Mouse (Mus musculus): ENCODE measurements around the gene Atp2c1. TPM values are rescaled to one million over a fixed set of nuclear protein-coding genes. Genes with fewer than 3 reads are reported as not detected.
A peak's percentile ranks its signal among the peaks of the same experiment; 100 is the strongest.

Gene Atp2c1
- polyA plus RNA-seq, 1 experiment: 20.5 TPM

GRCm38 (mm10) chr9:105387403-105387802, 139.7 kb downstream of the Atp2c1 start:
- no peak overlapping the region for H3ac ChIP-seq (ENCODE audit: control insufficient read depth, insufficient read length)
- no peaks in the 10 kb centered on the region for H3K79me2 ChIP-seq (ENCODE audit: control insufficient read depth, insufficient read depth)
- no peaks in the 10 kb centered on the region for H3K27me3 ChIP-seq (ENCODE audit: control insufficient read depth, insufficient read depth, insufficient read length)
- H3K4me3 ChIP-seq: no peak overlapping the region
- H3K4me2 ChIP-seq (ENCODE audit: low read depth): no peak overlapping the region
- no peaks in the 10 kb centered on the region for H3K36me3 ChIP-seq (ENCODE audit: control insufficient read depth, insufficient read depth)
- no peak for TF ChIP-seq E2F4 (IDR thresholded peaks at IDR 0.05; ENCODE audit: insufficient read depth)
- no peak for TF ChIP-seq MAX (IDR thresholded peaks at IDR 0.05; ENCODE audit: low read depth)
- no peak for TF ChIP-seq POLR2A (IDR thresholded peaks at IDR 0.05; ENCODE audit: insufficient read length, low read depth)
- no peak for TF ChIP-seq POLR2AphosphoS2 (IDR thresholded peaks at IDR 0.05; ENCODE audit: insufficient read length, low read depth)
- TF ChIP-seq REST (IDR thresholded peaks at IDR 0.05; ENCODE audit: insufficient read depth, insufficient read length): no peak
- no peak for TF ChIP-seq MYOD1 (IDR thresholded peaks at IDR 0.05; ENCODE audit: control insufficient read depth in 1 of 3, insufficient read length in 2 of 3, low read depth in 2 of 3)
- TF ChIP-seq MYOG (IDR thresholded peaks at IDR 0.05; ENCODE audit: control insufficient read depth in 1 of 3, insufficient read depth in 1 of 3, insufficient read length in 2 of 3, low read depth in 2 of 3): no peak
- no peak for TF ChIP-seq TCF3 (IDR thresholded peaks at IDR 0.05; ENCODE audit: insufficient read length, low read depth)
- TF ChIP-seq USF1 (IDR thresholded peaks at IDR 0.05; ENCODE audit: low read depth): no peak
- no peak for TF ChIP-seq SRF (IDR thresholded peaks at IDR 0.05; ENCODE audit: control insufficient read depth, insufficient read length, low read depth)
- TF ChIP-seq CEBPB (IDR thresholded peaks at IDR 0.05; ENCODE audit: insufficient read depth, poor library complexity, severe bottlenecking): no peak
- no peak for TF ChIP-seq TCF12 (IDR thresholded peaks at IDR 0.05; ENCODE audit: insufficient read depth, poor library complexity, severe bottlenecking)

DNA sequence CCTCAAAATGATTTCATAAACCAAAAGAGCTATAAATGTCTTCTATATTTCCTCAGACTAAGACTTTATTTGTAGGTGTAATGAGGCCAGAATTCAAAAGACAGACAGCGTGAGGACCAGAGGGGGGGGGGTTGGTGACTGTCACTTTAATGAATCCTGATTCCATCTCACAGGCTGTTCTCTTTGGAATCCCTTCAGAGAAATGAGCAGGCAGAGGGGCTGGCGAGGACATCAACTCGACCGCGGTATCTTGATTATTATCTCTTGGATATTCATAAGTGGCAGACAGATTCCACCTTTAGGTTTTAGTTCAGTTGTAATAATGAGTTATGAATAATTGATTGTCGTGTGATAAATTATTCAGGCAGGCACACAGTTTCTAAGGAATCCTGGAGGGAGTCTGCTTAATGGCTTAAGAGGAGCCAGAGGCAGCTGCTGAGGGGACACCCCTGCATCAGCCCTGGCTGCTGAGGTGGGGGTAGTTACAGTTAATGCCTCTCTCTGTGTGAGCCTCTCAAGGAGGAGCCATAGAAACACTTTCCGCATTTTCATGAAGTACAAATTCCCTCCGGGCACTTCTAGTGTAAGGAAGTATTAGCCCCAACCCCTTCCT, 147.5 kb downstream of the Atp2c1 start:
- TF ChIP-seq USF1 (IDR thresholded peaks at IDR 0.05; ENCODE audit: low read depth) (no peak), MAX (IDR thresholded peaks at IDR 0.05; ENCODE audit: low read depth) (no peak), TCF12 (IDR thresholded peaks at IDR 0.05; ENCODE audit: insufficient read depth, poor library complexity, severe bottlenecking) (no peak), MYOD1 (IDR thresholded peaks at IDR 0.05; ENCODE audit: control insufficient read depth in 1 of 3, insufficient read length in 2 of 3, low read depth in 2 of 3) (no peak), CEBPB (IDR thresholded peaks at IDR 0.05; ENCODE audit: insufficient read depth, poor library complexity, severe bottlenecking) (no peak), TCF3 (IDR thresholded peaks at IDR 0.05; ENCODE audit: insufficient read length, low read depth) (no peak), E2F4 (IDR thresholded peaks at IDR 0.05; ENCODE audit: insufficient read depth) (no peak), SRF (IDR thresholded peaks at IDR 0.05; ENCODE audit: control insufficient read depth, insufficient read length, low read depth) (no peak), MYOG (IDR thresholded peaks at IDR 0.05; ENCODE audit: control insufficient read depth in 1 of 3, insufficient read depth in 1 of 3, insufficient read length in 2 of 3, low read depth in 2 of 3) (no peak), POLR2AphosphoS2 (IDR thresholded peaks at IDR 0.05; ENCODE audit: insufficient read length, low read depth) (no peak), REST (IDR thresholded peaks at IDR 0.05; ENCODE audit: insufficient read depth, insufficient read length) (no peak), POLR2A (IDR thresholded peaks at IDR 0.05; ENCODE audit: insufficient read length, low read depth) (no peak)
- H3K4me3 ChIP-seq: no peak overlapping the region

DNA sequence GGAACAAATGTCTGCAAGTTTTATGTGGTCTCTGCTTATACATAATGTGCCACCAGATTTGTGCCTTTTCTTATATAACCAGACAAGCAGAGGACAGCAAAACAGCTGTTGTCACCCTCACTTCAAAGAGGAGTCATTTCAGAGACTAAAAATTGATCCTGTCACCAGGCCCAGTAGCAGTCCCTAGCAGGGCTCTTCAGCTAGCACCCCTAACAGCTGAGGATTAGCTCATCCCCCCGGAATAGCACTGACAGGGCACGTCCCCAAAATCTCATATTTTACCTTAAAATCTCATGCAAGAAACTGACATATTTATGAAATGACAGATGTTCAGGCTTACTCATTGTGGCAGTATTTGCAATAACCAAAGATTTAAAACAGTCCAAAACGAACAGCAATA, 149.5 kb downstream of the Atp2c1 start:
- H3K36me3 ChIP-seq (ENCODE audit: control insufficient read depth, insufficient read depth): no peaks in the 10 kb centered on the region
- no peak overlapping the region for H3ac ChIP-seq (ENCODE audit: control insufficient read depth, insufficient read length)
- no peak overlapping the region for H3K4me3 ChIP-seq
- H3K4me2 ChIP-seq (ENCODE audit: low read depth): no peak overlapping the region
- no peaks in the 10 kb centered on the region for H3K79me2 ChIP-seq (ENCODE audit: control insufficient read depth, insufficient read depth)
- TF ChIP-seq TCF3 (IDR thresholded peaks at IDR 0.05; ENCODE audit: insufficient read length, low read depth): no peak
- peak in 1 of 3 experiments; percentile 1 for TF ChIP-seq MYOG (IDR thresholded peaks at IDR 0.05; ENCODE audit: control insufficient read depth in 1 of 3, insufficient read depth in 1 of 3, insufficient read length in 2 of 3, low read depth in 2 of 3)
- no peaks in the 10 kb centered on the region for H3K27me3 ChIP-seq (ENCODE audit: control insufficient read depth, insufficient read depth, insufficient read length)

More for the DNA sequence above, 147.5 kb downstream of the Atp2c1 start:
- Histone ChIP-seq H3K36me3 (ENCODE audit: control insufficient read depth, insufficient read depth) (no peaks in the 10 kb centered on the region), H3K79me2 (ENCODE audit: control insufficient read depth, insufficient read depth) (no peaks in the 10 kb centered on the region), H3K27me3 (ENCODE audit: control insufficient read depth, insufficient read depth, insufficient read length) (no peaks in the 10 kb centered on the region), H3K4me2 (ENCODE audit: low read depth) (no peak overlapping the region), H3ac (ENCODE audit: control insufficient read depth, insufficient read length) (no peak overlapping the region)

DNA sequence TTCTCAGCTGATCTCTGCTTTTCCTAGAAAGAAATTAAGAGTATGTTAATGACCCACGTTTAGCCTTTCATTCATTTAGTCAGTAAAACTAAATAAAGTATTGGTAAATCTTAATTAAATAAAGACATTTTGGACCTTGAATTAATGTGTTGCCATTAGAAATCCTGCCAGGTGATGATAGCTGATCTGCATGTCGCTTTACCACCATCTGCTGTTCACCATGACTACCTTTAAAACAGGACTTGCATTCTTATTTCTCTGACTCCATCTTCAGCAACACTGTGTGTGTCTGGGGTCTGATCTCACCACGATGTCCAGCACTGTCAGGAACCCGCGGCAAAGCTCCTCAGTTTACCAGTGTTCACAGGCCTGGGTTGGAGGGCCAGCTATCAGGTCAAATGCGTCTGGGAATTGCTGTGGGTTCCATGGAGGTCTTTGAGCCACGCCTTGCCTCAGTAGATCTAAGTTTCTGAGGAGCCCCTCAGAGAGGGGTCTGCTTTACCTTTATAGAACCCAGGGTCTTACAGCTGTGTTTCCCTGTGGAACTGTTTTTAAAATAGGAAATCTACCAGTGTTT, 150.1 kb downstream of the Atp2c1 start:
- Histone ChIP-seq H3ac (ENCODE audit: control insufficient read depth, insufficient read length) (no peak overlapping the region), H3K36me3 (ENCODE audit: control insufficient read depth, insufficient read depth) (no peaks in the 10 kb centered on the region), H3K79me2 (ENCODE audit: control insufficient read depth, insufficient read depth) (no peaks in the 10 kb centered on the region), H3K4me2 (ENCODE audit: low read depth) (peak overlapping the region; percentile 24), H3K4me3 (no peak overlapping the region), H3K27me3 (ENCODE audit: control insufficient read depth, insufficient read depth, insufficient read length) (no peaks in the 10 kb centered on the region)
- TF ChIP-seq REST (IDR thresholded peaks at IDR 0.05; ENCODE audit: insufficient read depth, insufficient read length) (no peak), TCF3 (IDR thresholded peaks at IDR 0.05; ENCODE audit: insufficient read length, low read depth) (no peak), MYOD1 (IDR thresholded peaks at IDR 0.05; ENCODE audit: control insufficient read depth in 1 of 3, insufficient read length in 2 of 3, low read depth in 2 of 3) (no peak), TCF12 (IDR thresholded peaks at IDR 0.05; ENCODE audit: insufficient read depth, poor library complexity, severe bottlenecking) (no peak), E2F4 (IDR thresholded peaks at IDR 0.05; ENCODE audit: insufficient read depth) (no peak), POLR2AphosphoS2 (IDR thresholded peaks at IDR 0.05; ENCODE audit: insufficient read length, low read depth) (no peak), SRF (IDR thresholded peaks at IDR 0.05; ENCODE audit: control insufficient read depth, insufficient read length, low read depth) (no peak), CEBPB (IDR thresholded peaks at IDR 0.05; ENCODE audit: insufficient read depth, poor library complexity, severe bottlenecking) (no peak), MAX (IDR thresholded peaks at IDR 0.05; ENCODE audit: low read depth) (no peak), MYOG (IDR thresholded peaks at IDR 0.05; ENCODE audit: control insufficient read depth in 1 of 3, insufficient read depth in 1 of 3, insufficient read length in 2 of 3, low read depth in 2 of 3) (no peak), USF1 (IDR thresholded peaks at IDR 0.05; ENCODE audit: low read depth) (no peak), POLR2A (IDR thresholded peaks at IDR 0.05; ENCODE audit: insufficient read length, low read depth) (no peak)
